Mouse (Mus musculus) erythroblast, embryonic 14.5 days (primary cell): ENCODE results near the gene Cldn11.

Source experiments
- GATA1 ChIP-seq: IDR thresholded peaks from 2 replicates; pipeline ENCODE4 v1.6.1; 2012; ENCODE audit warnings: low read length, inconsistent platforms, mixed read lengths
- TAL1 ChIP-seq: IDR thresholded peaks from 3 replicates; pipeline ENCODE4 v1.6.1; 2012; ENCODE audit warnings: low read length, inconsistent platforms, mixed read lengths

DNA sequence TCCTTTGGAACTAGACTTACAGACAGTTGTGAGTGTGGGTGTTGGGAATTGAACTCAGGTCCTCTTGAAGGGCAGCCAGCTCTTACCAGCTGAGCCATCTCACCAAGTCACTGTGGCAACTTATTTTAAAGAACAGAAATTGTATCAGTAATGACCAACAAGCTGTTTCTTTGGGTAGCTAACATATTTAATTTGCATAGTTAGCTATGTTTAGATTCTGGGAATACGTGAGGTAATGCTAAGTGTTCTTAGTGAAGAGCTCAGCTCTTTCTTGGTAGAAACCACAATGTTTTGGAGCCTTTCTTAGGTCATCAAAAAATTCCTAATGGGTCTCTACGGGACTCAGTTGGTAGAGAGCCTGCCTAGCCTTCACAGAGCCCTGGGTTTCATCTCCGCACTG, 48.9 kb upstream of the Cldn11 start:
- TF ChIP-seq GATA1: no peak
- TF ChIP-seq TAL1: no peak
